Mouse (Mus musculus): ENCODE measurements around the gene Olfr1151. TPM values are rescaled to one million over a fixed set of nuclear protein-coding genes. Genes with fewer than 3 reads are reported as not detected.

Olfr1151 gene
- polyA plus RNA-seq, 2 experiments, result not detected

- H3K27me3 ChIP-seq (ENCODE audit: control insufficient read depth, insufficient read depth, low read length), result no peaks in the 10 kb centered on the region
- H3K27ac ChIP-seq, result no peak within 1 kb of the TSS
- 21% methylated on average over 1 of the region's 1 CpGs for WGBS (ENCODE audit: insufficient replicate concordance)
- DNase-seq (ENCODE audit: low read depth in 3 of 3, low spot score in 3 of 3) (no peak), ATAC-seq (ENCODE audit: insufficient read depth) (no peak)
- TF ChIP-seq CTCF (IDR thresholded peaks at IDR 0.05; ENCODE audit: low read depth) (no peak), EP300 (IDR thresholded peaks at IDR 0.05; ENCODE audit: low read depth) (no peak)
- no peak within 1 kb of the TSS for H3K4me3 ChIP-seq (ENCODE audit: insufficient read depth in 1 of 2, low read depth in 2 of 2, low read length in 2 of 2)
- no peaks in the 10 kb centered on the region for H3K4me1 ChIP-seq (replicated peaks; ENCODE audit: control insufficient read depth in 2 of 2, insufficient read depth in 2 of 2, low read length in 1 of 2)
- no peak within 1 kb of the TSS for H3K4me2 ChIP-seq (ENCODE audit: low read depth)
- no peak within 1 kb of the TSS for H3K9ac ChIP-seq (replicated peaks)
- H3K36me3 ChIP-seq (replicated peaks; ENCODE audit: control insufficient read depth, insufficient read depth, low read depth), result no peaks in the 10 kb centered on the region
- H3K9me3 ChIP-seq (ENCODE audit: control insufficient read depth, low read length), result no peaks in the 10 kb centered on the region
These were observed 39.0 kb downstream of the Olfr1151 start, which contains the start of gene Olfr1153 for GRCm38 (mm10) chr2:87894662-87895061. TSS of gene Olfr1153 (plus strand) at chr2:87894962.

- H3K27ac ChIP-seq, result no peak within 1 kb of the TSS
- no peak within 1 kb of the TSS for H3K9ac ChIP-seq (replicated peaks)
- no peaks in the 10 kb centered on the region for H3K4me1 ChIP-seq (replicated peaks; ENCODE audit: control insufficient read depth in 2 of 2, insufficient read depth in 2 of 2, low read length in 1 of 2)
- no peaks in the 10 kb centered on the region for H3K36me3 ChIP-seq (replicated peaks; ENCODE audit: control insufficient read depth, insufficient read depth, low read depth)
- H3K4me2 ChIP-seq (ENCODE audit: low read depth), result no peak within 1 kb of the TSS
- ATAC-seq (ENCODE audit: insufficient read depth), result no peak
- DNase-seq (ENCODE audit: low read depth in 3 of 3, low spot score in 3 of 3), result no peak
- H3K9me3 ChIP-seq (ENCODE audit: control insufficient read depth, low read length), result no peaks in the 10 kb centered on the region
- no peak for TF ChIP-seq CTCF (IDR thresholded peaks at IDR 0.05; ENCODE audit: low read depth)
- no peak for TF ChIP-seq EP300 (IDR thresholded peaks at IDR 0.05; ENCODE audit: low read depth)
- 65% methylated on average over 1 of the region's 1 CpGs for WGBS (ENCODE audit: insufficient replicate concordance)
- no peaks in the 10 kb centered on the region for H3K27me3 ChIP-seq (ENCODE audit: control insufficient read depth, insufficient read depth, low read length)
- no peak within 1 kb of the TSS for H3K4me3 ChIP-seq (ENCODE audit: insufficient read depth in 1 of 2, low read depth in 2 of 2, low read length in 2 of 2)
These were observed 49.4 kb downstream of the Olfr1151 start, which contains the start of gene Olfr1154 for GRCm38 (mm10) chr2:87905066-87905465. TSS of gene Olfr1154 (minus strand) at chr2:87905166.

Other genes starting within 250 kb of the Olfr1151 start
- not detected in 2 replicates for gene Olfr1130, start 249.7 kb upstream of the Olfr1151 start, polyA plus RNA-seq (2012; rRNA removed)
- gene Olfr1130, start 249.7 kb upstream of the Olfr1151 start, polyA plus RNA-seq (2014; fragmentation: Nextera tagmentation; extraction: Ambion mirVana), result not detected in 2 replicates
- not detected in 2 replicates for gene Olfr1131, start 228.8 kb upstream of the Olfr1151 start, polyA plus RNA-seq (2012; rRNA removed)
- gene Olfr1131, start 228.8 kb upstream of the Olfr1151 start, polyA plus RNA-seq (2014; fragmentation: Nextera tagmentation; extraction: Ambion mirVana), result not detected in 2 replicates
- gene Olfr1132, start 218.3 kb upstream of the Olfr1151 start, polyA plus RNA-seq (2012; rRNA removed), result not detected in 2 replicates
- gene Olfr1132, start 218.3 kb upstream of the Olfr1151 start, polyA plus RNA-seq (2014; fragmentation: Nextera tagmentation; extraction: Ambion mirVana), result not detected in 2 replicates
- not detected in 2 replicates for gene Olfr1133, start 208.5 kb upstream of the Olfr1151 start, polyA plus RNA-seq (2012; rRNA removed)
- gene Olfr1133, start 208.5 kb upstream of the Olfr1151 start, polyA plus RNA-seq (2014; fragmentation: Nextera tagmentation; extraction: Ambion mirVana), result not detected in 2 replicates
- not detected in 2 replicates for gene Olfr1134, start 197.4 kb upstream of the Olfr1151 start, polyA plus RNA-seq (2012; rRNA removed)
- not detected in 2 replicates for gene Olfr1134, start 197.4 kb upstream of the Olfr1151 start, polyA plus RNA-seq (2014; fragmentation: Nextera tagmentation; extraction: Ambion mirVana)
- gene Olfr1135, start 182.2 kb upstream of the Olfr1151 start, polyA plus RNA-seq (2012; rRNA removed), result not detected in 2 replicates
- gene Olfr1135, start 182.2 kb upstream of the Olfr1151 start, polyA plus RNA-seq (2014; fragmentation: Nextera tagmentation; extraction: Ambion mirVana), result not detected in 2 replicates
- not detected in 2 replicates for gene Olfr1136, start 161.9 kb upstream of the Olfr1151 start, polyA plus RNA-seq (2012; rRNA removed)
- not detected in 2 replicates for gene Olfr1136, start 161.9 kb upstream of the Olfr1151 start, polyA plus RNA-seq (2014; fragmentation: Nextera tagmentation; extraction: Ambion mirVana)
- not detected in 2 replicates for gene Olfr1137, start 142.7 kb upstream of the Olfr1151 start, polyA plus RNA-seq (2012; rRNA removed)
- gene Olfr1137, start 142.7 kb upstream of the Olfr1151 start, polyA plus RNA-seq (2014; fragmentation: Nextera tagmentation; extraction: Ambion mirVana), result not detected in 2 replicates
- not detected in 2 replicates for gene Olfr1138, start 115.9 kb upstream of the Olfr1151 start, polyA plus RNA-seq (2012; rRNA removed)
- not detected in 2 replicates for gene Olfr1138, start 115.9 kb upstream of the Olfr1151 start, polyA plus RNA-seq (2014; fragmentation: Nextera tagmentation; extraction: Ambion mirVana)
- not detected in 2 replicates for gene Olfr1140, start 112.1 kb upstream of the Olfr1151 start, polyA plus RNA-seq (2012; rRNA removed)
- not detected in 2 replicates for gene Olfr1140, start 112.1 kb upstream of the Olfr1151 start, polyA plus RNA-seq (2014; fragmentation: Nextera tagmentation; extraction: Ambion mirVana)
- gene Olfr1141, start 101.9 kb upstream of the Olfr1151 start, polyA plus RNA-seq (2012; rRNA removed), result not detected in 2 replicates
- not detected in 2 replicates for gene Olfr1141, start 101.9 kb upstream of the Olfr1151 start, polyA plus RNA-seq (2014; fragmentation: Nextera tagmentation; extraction: Ambion mirVana)
- gene Olfr152, start 76.4 kb upstream of the Olfr1151 start, polyA plus RNA-seq (2012; rRNA removed), result not detected in 2 replicates
- gene Olfr152, start 76.4 kb upstream of the Olfr1151 start, polyA plus RNA-seq (2014; fragmentation: Nextera tagmentation; extraction: Ambion mirVana), result not detected in 2 replicates
- not detected in 2 replicates for gene Olfr1143, start 55.3 kb upstream of the Olfr1151 start, polyA plus RNA-seq (2012; rRNA removed)
- gene Olfr1143, start 55.3 kb upstream of the Olfr1151 start, polyA plus RNA-seq (2014; fragmentation: Nextera tagmentation; extraction: Ambion mirVana), result not detected in 2 replicates
- gene Olfr1145, start 46.0 kb upstream of the Olfr1151 start, polyA plus RNA-seq (2012; rRNA removed), result not detected in 2 replicates
- gene Olfr1145, start 46.0 kb upstream of the Olfr1151 start, polyA plus RNA-seq (2014; fragmentation: Nextera tagmentation; extraction: Ambion mirVana), result not detected in 2 replicates
- not detected in 2 replicates for gene Olfr1148, start 25.3 kb upstream of the Olfr1151 start, polyA plus RNA-seq (2012; rRNA removed)
- gene Olfr1148, start 25.3 kb upstream of the Olfr1151 start, polyA plus RNA-seq (2014; fragmentation: Nextera tagmentation; extraction: Ambion mirVana), result not detected in 2 replicates
- gene Olfr1150-ps1, start 11.9 kb upstream of the Olfr1151 start, polyA plus RNA-seq (2012; rRNA removed), result not detected in 2 replicates
- not detected in 2 replicates for gene Olfr1150-ps1, start 11.9 kb upstream of the Olfr1151 start, polyA plus RNA-seq (2014; fragmentation: Nextera tagmentation; extraction: Ambion mirVana)
- gene Olfr1152, start 10.6 kb downstream of the Olfr1151 start, polyA plus RNA-seq (2012; rRNA removed), result not detected in 2 replicates
- gene Olfr1152, start 10.6 kb downstream of the Olfr1151 start, polyA plus RNA-seq (2014; fragmentation: Nextera tagmentation; extraction: Ambion mirVana), result not detected in 2 replicates
- not detected in 2 replicates for gene Olfr1153, start 39.1 kb downstream of the Olfr1151 start, polyA plus RNA-seq (2012; rRNA removed)
- not detected in 2 replicates for gene Olfr1153, start 39.1 kb downstream of the Olfr1151 start, polyA plus RNA-seq (2014; fragmentation: Nextera tagmentation; extraction: Ambion mirVana)
- not detected in 2 replicates for gene Olfr1154, start 49.3 kb downstream of the Olfr1151 start, polyA plus RNA-seq (2012; rRNA removed)
- gene Olfr1154, start 49.3 kb downstream of the Olfr1151 start, polyA plus RNA-seq (2014; fragmentation: Nextera tagmentation; extraction: Ambion mirVana), result not detected in 2 replicates
- not detected in 2 replicates for gene Olfr1155, start 89.3 kb downstream of the Olfr1151 start, polyA plus RNA-seq (2012; rRNA removed)
- gene Olfr1155, start 89.3 kb downstream of the Olfr1151 start, polyA plus RNA-seq (2014; fragmentation: Nextera tagmentation; extraction: Ambion mirVana), result not detected in 2 replicates
- not detected in 2 replicates for gene Olfr1156, start 97.2 kb downstream of the Olfr1151 start, polyA plus RNA-seq (2012; rRNA removed)
- not detected in 2 replicates for gene Olfr1156, start 97.2 kb downstream of the Olfr1151 start, polyA plus RNA-seq (2014; fragmentation: Nextera tagmentation; extraction: Ambion mirVana)
- not detected in 2 replicates for gene Olfr1157, start 112.4 kb downstream of the Olfr1151 start, polyA plus RNA-seq (2012; rRNA removed)
- gene Olfr1157, start 112.4 kb downstream of the Olfr1151 start, polyA plus RNA-seq (2014; fragmentation: Nextera tagmentation; extraction: Ambion mirVana), result not detected in 2 replicates
- not detected in 2 replicates for gene Olfr74, start 118.8 kb downstream of the Olfr1151 start, polyA plus RNA-seq (2012; rRNA removed)
- not detected in 2 replicates for gene Olfr74, start 118.8 kb downstream of the Olfr1151 start, polyA plus RNA-seq (2014; fragmentation: Nextera tagmentation; extraction: Ambion mirVana)
- gene Olfr1158, start 134.3 kb downstream of the Olfr1151 start, polyA plus RNA-seq (2012; rRNA removed), result not detected in 2 replicates
- gene Olfr1158, start 134.3 kb downstream of the Olfr1151 start, polyA plus RNA-seq (2014; fragmentation: Nextera tagmentation; extraction: Ambion mirVana), result not detected in 2 replicates
- not detected in 2 replicates for gene Olfr1160, start 152.4 kb downstream of the Olfr1151 start, polyA plus RNA-seq (2012; rRNA removed)
- not detected in 2 replicates for gene Olfr1160, start 152.4 kb downstream of the Olfr1151 start, polyA plus RNA-seq (2014; fragmentation: Nextera tagmentation; extraction: Ambion mirVana)
- gene Olfr1161, start 166.9 kb downstream of the Olfr1151 start, polyA plus RNA-seq (2012; rRNA removed), result not detected in 2 replicates
- gene Olfr1161, start 166.9 kb downstream of the Olfr1151 start, polyA plus RNA-seq (2014; fragmentation: Nextera tagmentation; extraction: Ambion mirVana), result not detected in 2 replicates
- gene Olfr73, start 181.8 kb downstream of the Olfr1151 start, polyA plus RNA-seq (2012; rRNA removed), result not detected in 2 replicates
- gene Olfr73, start 181.8 kb downstream of the Olfr1151 start, polyA plus RNA-seq (2014; fragmentation: Nextera tagmentation; extraction: Ambion mirVana), result not detected in 2 replicates
- not detected in 2 replicates for gene Olfr1162, start 195.3 kb downstream of the Olfr1151 start, polyA plus RNA-seq (2012; rRNA removed)
- not detected in 2 replicates for gene Olfr1162, start 195.3 kb downstream of the Olfr1151 start, polyA plus RNA-seq (2014; fragmentation: Nextera tagmentation; extraction: Ambion mirVana)
- gene Olfr1163, start 216.0 kb downstream of the Olfr1151 start, polyA plus RNA-seq (2012; rRNA removed), result not detected in 2 replicates
- not detected in 2 replicates for gene Olfr1163, start 216.0 kb downstream of the Olfr1151 start, polyA plus RNA-seq (2014; fragmentation: Nextera tagmentation; extraction: Ambion mirVana)
- not detected in 2 replicates for gene Olfr1164, start 238.1 kb downstream of the Olfr1151 start, polyA plus RNA-seq (2012; rRNA removed)
- not detected in 2 replicates for gene Olfr1164, start 238.1 kb downstream of the Olfr1151 start, polyA plus RNA-seq (2014; fragmentation: Nextera tagmentation; extraction: Ambion mirVana)

All from liver, embryonic 14.5 days (tissue).